Mouse (Mus musculus) cortical plate, adult 2 months (tissue): ENCODE data around the gene Ephb6. TPM values are rescaled to one million over a fixed set of nuclear protein-coding genes. Genes with fewer than 3 reads are reported as not detected.

ENCODE experiments used
- H3K27ac ChIP-seq: fragments of 200-500 bp; 2 replicates; pipeline ENCODE4 v1.5.1; 2012; ENCODE audit warnings: low read length, control low read depth, inconsistent platforms; ENCODE audit not compliant: insufficient read depth
- H3K4me1 ChIP-seq: fragments of 200-500 bp; 2 replicates; pipeline ENCODE4 v1.6.1; 2011; ENCODE audit warnings: low read length; ENCODE audit not compliant: control insufficient read depth, insufficient read depth
- H3K4me3 ChIP-seq: fragments of 200-500 bp; 2 replicates; pipeline ENCODE4 v1.5.1; 2011; ENCODE audit warnings: mild to moderate bottlenecking, low read length, control low read depth; ENCODE audit not compliant: insufficient read depth
- CTCF ChIP-seq: fragments of 200-500 bp; IDR thresholded peaks from 2 replicates; pipeline ENCODE4 v1.5.1; 2011; ENCODE audit warnings: mild to moderate bottlenecking, control low read depth, low read length; ENCODE audit not compliant: insufficient read depth; ENCODE audit errors: extremely low read depth
- POLR2A ChIP-seq: fragments of 200-500 bp; IDR thresholded peaks from 2 replicates; pipeline ENCODE4 v1.6.1; 2011; ENCODE audit warnings: mild to moderate bottlenecking, low read length, control low read depth; ENCODE audit not compliant: insufficient read depth; ENCODE audit errors: extremely low read depth
- polyA plus RNA-seq: library from polyadenylated mRNA; depleted of rRNA; stranded (reverse); fragments of >200 nt; gene quantifications from 2 replicates; pipeline ENCODE4 v1.2.3, GENCODE M21; 2012; rRNA removed

The Ephb6 gene
- polyA plus RNA-seq, 1 experiment: 135 TPM

DNA sequence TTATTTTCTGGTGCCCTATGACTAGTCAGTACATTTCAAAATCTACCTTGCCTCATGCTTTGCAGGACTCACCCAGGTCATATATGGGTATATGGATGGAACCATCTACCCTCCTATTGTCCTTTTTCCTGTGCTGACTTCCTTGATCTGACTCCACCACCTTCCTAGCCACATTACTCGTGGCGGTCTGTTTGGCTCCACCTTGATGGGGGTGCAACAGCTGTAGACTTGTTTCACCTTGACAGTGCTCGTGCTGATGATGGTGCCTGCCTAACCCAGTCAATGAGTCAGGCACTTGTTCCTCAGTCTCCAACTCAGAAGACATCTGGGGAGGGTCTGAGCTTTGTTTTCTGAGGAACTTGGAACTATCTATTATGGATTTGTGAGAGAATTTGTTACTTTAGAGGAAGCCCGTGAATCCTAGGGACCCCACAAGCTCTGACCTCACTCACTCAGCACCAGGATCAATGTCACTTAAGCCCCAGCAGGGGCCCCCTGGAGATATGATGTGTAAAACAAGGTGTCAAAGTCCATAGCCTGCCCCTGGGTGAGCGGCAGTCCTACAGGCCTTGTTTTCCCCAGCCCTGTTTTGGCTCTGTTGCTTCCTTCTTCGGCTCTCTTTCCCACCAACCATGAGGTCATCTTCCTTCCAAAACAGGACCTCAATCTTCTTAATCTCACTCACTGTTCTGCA, 36.0 kb downstream of the Ephb6 start:
- no peaks in the 10 kb centered on the region for H3K4me1 ChIP-seq
- no peak for TF ChIP-seq POLR2A
- TF ChIP-seq CTCF: no peak
- H3K4me3 ChIP-seq: no peak overlapping the region
- no peak overlapping the region for H3K27ac ChIP-seq

DNA sequence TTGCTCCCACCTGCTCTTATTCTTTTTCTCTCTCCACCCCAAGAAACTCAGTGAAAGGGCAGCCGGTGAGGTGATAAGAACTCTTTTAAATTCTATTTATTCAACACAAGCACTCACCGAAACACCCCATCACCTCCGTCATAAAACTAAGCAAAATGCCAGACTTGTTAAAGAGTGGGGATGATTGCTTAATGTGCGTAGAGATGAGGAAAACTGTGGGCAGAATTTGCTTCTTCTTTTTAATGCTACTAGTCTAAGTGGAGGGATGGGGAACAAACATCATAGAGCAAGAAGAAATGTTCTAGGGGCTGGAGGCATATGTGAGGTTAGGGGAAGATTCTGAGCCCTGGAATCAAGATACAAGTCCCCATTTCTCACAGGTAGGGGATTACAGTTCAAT, 37.5 kb downstream of the Ephb6 start:
- TF ChIP-seq POLR2A (no peak), CTCF (no peak)
- Histone ChIP-seq H3K4me3 (no peak overlapping the region), H3K27ac (no peak overlapping the region), H3K4me1 (peaks cover 2% of the 10 kb centered on the region; the same call in 1 of the 2 replicates)

GRCm38 (mm10) chr6:41643227-41643626, 37.9 kb downstream of the Ephb6 start:
- H3K4me1 ChIP-seq: peaks cover 2% of the 10 kb centered on the region; the same call in 1 of the 2 replicates
- TF ChIP-seq POLR2A (no peak), CTCF (no peak)
- H3K27ac ChIP-seq: no peak overlapping the region
- H3K4me3 ChIP-seq: no peak overlapping the region

- TF ChIP-seq CTCF (no peak), POLR2A (no peak)
- Histone ChIP-seq H3K4me1 (peaks cover 2% of the 10 kb centered on the region; the same call in 1 of the 2 replicates), H3K4me3 (no peak overlapping the region), H3K27ac (no peak overlapping the region)
These were observed 40.9 kb downstream of the Ephb6 start for GRCm38 (mm10) chr6:41646220-41646619.

DNA sequence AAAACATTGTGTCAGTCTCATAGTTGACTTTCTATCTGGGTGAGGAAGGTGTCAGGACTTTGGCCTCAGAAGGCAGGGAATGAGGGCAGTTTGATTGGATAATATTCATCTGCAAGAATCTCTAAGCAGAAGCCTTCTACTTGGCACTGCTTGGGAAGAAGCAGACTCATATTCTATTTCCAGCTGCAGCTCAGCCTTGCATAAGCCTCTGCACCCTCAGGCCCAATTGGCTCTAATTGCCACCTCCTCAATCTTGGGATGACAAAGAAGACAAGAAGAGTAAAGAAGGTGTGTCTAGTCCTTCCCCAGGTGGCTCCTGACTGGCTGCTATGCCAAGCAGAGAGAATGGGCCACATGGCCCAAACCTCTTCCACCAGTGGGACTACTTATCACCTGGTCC, 41.4 kb downstream of the Ephb6 start:
- no peak overlapping the region for H3K27ac ChIP-seq

DNA sequence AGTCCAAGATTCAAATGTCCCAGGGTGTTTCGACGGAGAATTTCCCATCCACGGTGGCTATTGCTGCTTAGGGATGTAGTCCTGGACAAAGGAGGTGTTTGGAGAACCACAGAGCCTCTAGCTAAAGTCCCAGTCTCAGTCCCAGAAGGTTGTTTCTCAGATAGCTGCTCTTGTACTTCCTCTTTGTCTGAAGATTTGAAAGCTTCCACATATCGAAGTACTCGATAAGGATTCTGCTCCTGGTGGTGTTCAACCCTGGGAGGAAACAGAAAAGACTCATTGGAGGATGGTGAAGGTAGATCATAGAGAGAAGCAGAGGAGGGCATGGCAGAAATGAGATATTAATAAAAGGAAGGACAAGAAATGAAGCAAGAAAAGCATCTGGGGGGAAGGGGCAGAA, 47.9 kb downstream of the Ephb6 start:
- no peak for TF ChIP-seq POLR2A
- TF ChIP-seq CTCF: no peak
- H3K4me3 ChIP-seq: no peak overlapping the region
- no peak overlapping the region for H3K27ac ChIP-seq
- no peaks in the 10 kb centered on the region for H3K4me1 ChIP-seq

More for the DNA sequence above, 41.4 kb downstream of the Ephb6 start:
- H3K4me3 ChIP-seq: no peak overlapping the region
- TF ChIP-seq CTCF (no peak), POLR2A (no peak)
- H3K4me1 ChIP-seq: peaks cover 2% of the 10 kb centered on the region; the same call in 1 of the 2 replicates

DNA sequence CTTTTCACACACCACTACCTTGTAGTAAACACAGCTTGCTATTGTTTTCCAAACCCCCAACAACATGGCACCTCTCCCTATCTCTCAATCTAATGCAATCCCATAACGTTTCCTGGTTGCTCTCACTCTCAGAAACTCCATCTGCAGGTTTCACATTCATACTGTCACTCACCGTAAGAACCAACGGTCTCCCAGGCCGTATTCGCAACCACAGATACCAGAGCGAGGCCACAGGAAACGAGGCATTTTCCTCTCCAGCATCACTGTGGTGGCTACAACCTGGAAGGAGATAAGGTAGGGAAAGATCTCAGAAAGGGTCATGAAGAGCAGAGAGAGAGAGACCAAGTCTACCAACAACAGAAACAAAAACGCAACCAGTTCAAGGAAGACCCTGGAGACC, 49.4 kb downstream of the Ephb6 start:
- TF ChIP-seq POLR2A: no peak
- TF ChIP-seq CTCF: no peak
- no peak overlapping the region for H3K27ac ChIP-seq
- no peaks in the 10 kb centered on the region for H3K4me1 ChIP-seq
- no peak overlapping the region for H3K4me3 ChIP-seq

GRCm38 (mm10) chr6:41658487-41658886, 53.2 kb downstream of the Ephb6 start:
- Histone ChIP-seq H3K27ac (no peak overlapping the region), H3K4me3 (no peak overlapping the region), H3K4me1 (no peaks in the 10 kb centered on the region)
- no peak for TF ChIP-seq POLR2A
- TF ChIP-seq CTCF: no peak

GRCm38 (mm10) chr6:41662320-41662719, 57.0 kb downstream of the Ephb6 start:
- no peaks in the 10 kb centered on the region for H3K4me1 ChIP-seq
- no peak overlapping the region for H3K4me3 ChIP-seq
- no peak overlapping the region for H3K27ac ChIP-seq
- TF ChIP-seq CTCF (0 out of 2 replicates have a peak, but pooled peaks have one; percentile 16), POLR2A (no peak)

Other genes starting within 250 kb of the Ephb6 start
- not detected in 2 replicates for gene Prss3, start 227.8 kb upstream of the Ephb6 start, polyA plus RNA-seq
- gene Gm5771, start 213.1 kb upstream of the Ephb6 start, polyA plus RNA-seq: not detected in 2 replicates
- gene Gm10334, start 159.3 kb upstream of the Ephb6 start, polyA plus RNA-seq: 3.8 and 4.9 TPM in 2 replicates
- not detected in 2 replicates for gene Prss1, start 146.6 kb upstream of the Ephb6 start, polyA plus RNA-seq
- gene Prss2, start 83.7 kb upstream of the Ephb6 start, polyA plus RNA-seq: 0.19 TPM in 1 of 2 replicates, not detected in the other
- gene Trpv6, start 30.9 kb downstream of the Ephb6 start, polyA plus RNA-seq: 3.3 and 4.2 TPM in 2 replicates
- not detected in 2 replicates for gene Trpv5, start 75.3 kb downstream of the Ephb6 start, polyA plus RNA-seq
- gene Llcfc1, start 78.9 kb downstream of the Ephb6 start, polyA plus RNA-seq: not detected in 2 replicates
- not detected in 2 replicates for gene Kel, start 98.9 kb downstream of the Ephb6 start, polyA plus RNA-seq
- gene Olfr459, start 169.7 kb downstream of the Ephb6 start, polyA plus RNA-seq: not detected in 2 replicates
- gene Pip, start 242.1 kb downstream of the Ephb6 start, polyA plus RNA-seq: not detected in 2 replicates
- gene Sval2, start 247.5 kb downstream of the Ephb6 start, polyA plus RNA-seq: not detected in 2 replicates